Mouse (Mus musculus) ES-Bruce4 (cell line): ENCODE data around the gene Cbx8. TPM values are rescaled to one million over a fixed set of nuclear protein-coding genes. Genes with fewer than 3 reads are reported as not detected.

Source experiments
- H3K27ac ChIP-seq: 2 replicates; pipeline ENCODE4 v1.5.1; 2012; ENCODE audit warnings: low read length, inconsistent platforms; ENCODE audit not compliant: insufficient read depth
- H3K27me3 ChIP-seq: 2 replicates; pipeline ENCODE4 v1.6.1; 2012; ENCODE audit warnings: mild to moderate bottlenecking, low read length, inconsistent platforms; ENCODE audit not compliant: control insufficient read depth, poor library complexity, insufficient read depth, severe bottlenecking
- H3K36me3 ChIP-seq: 2 replicates; pipeline ENCODE4 v1.6.1; 2012; ENCODE audit warnings: inconsistent platforms, mild to moderate bottlenecking, low read length, moderate library complexity; ENCODE audit not compliant: control insufficient read depth, poor library complexity, insufficient read depth, severe bottlenecking
- H3K4me1 ChIP-seq: one replicate; pipeline ENCODE4 v1.8.1; 2011; ENCODE audit warnings: low read length; ENCODE audit not compliant: control insufficient read depth, insufficient read depth
- H3K4me3 ChIP-seq: 2 replicates; pipeline ENCODE4 v1.5.1; 2011; ENCODE audit warnings: low read depth, mild to moderate bottlenecking, low read length
- H3K9ac ChIP-seq: 2 replicates; pipeline ENCODE4 v1.6.1; 2012; ENCODE audit warnings: low read depth, mild to moderate bottlenecking, inconsistent platforms; ENCODE audit not compliant: poor library complexity, severe bottlenecking
- H3K9me3 ChIP-seq: replicated peaks from 2 replicates; pipeline ENCODE4 v1.6.1; 2012; ENCODE audit warnings: mild to moderate bottlenecking, low read length, inconsistent platforms; ENCODE audit not compliant: control insufficient read depth, poor library complexity, insufficient read depth, severe bottlenecking
- CTCF ChIP-seq: IDR thresholded peaks from one replicate; pipeline ENCODE4 v1.8.1; 2011; ENCODE audit warnings: low read depth, low read length
- EP300 ChIP-seq: IDR thresholded peaks from 2 replicates; pipeline ENCODE4 v1.6.1; 2011; ENCODE audit warnings: low read depth, low read length; ENCODE audit not compliant: insufficient read depth
- POLR2A ChIP-seq: IDR thresholded peaks from one replicate; pipeline ENCODE4 v1.8.1; 2011; ENCODE audit warnings: low read length; ENCODE audit not compliant: insufficient read depth
- polyA plus RNA-seq: library from polyadenylated mRNA; stranded (reverse); fragments of >200 nt; gene quantifications from 2 replicates; pipeline ENCODE4 v1.2.4, GENCODE M21; 2011; ENCODE audit warnings: low read depth; ENCODE audit not compliant: missing spikeins, insufficient read depth, insufficient read length

Gene Cbx8
- polyA plus RNA-seq, 1 experiment: 0.75 TPM

DNA sequence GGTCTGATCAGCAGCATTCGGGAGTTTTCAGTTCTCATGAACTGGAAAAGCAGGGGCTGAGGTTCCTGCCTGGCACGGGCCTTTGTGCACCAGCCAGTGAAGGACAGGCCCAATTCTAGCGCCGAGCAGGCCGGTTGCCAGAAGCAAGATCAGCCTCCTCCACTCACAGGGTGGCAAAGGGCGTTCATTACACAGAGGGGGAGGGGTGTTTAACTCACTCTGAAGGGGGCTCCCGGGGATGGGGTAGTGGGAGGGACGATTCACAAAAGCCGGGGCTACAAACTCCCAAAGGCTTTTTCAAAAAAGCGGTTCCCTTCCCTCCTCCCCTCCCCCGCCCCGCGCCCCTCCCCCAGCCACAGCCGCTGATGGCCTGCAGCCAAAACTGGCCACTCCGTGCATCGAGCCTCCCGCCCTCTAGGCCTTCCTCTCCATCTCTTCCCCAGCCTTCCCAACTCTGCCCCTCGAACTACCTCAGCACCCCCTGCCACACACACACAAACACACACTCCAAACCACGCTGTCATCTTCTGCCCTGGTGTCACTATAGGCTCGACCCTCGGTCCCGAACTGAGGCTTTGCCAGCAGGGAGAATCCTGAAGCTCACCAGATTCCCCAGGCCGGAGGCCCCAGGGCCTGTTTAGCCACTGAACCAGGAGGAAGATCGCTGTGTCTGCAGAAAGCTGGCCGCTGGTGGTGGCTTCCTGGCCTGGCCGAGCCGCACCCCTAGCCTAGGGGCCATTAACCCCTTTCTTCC, 38.1 kb upstream of the Cbx8 start:
- H3K4me1 ChIP-seq: no peaks in the 10 kb centered on the region
- TF ChIP-seq CTCF (no peak), EP300 (no peak), POLR2A (no peak)
- H3K27me3 ChIP-seq: peaks cover 27% of the 10 kb centered on the region
- no peaks in the 10 kb centered on the region for H3K9me3 ChIP-seq
- H3K4me3 ChIP-seq: no peak overlapping the region
- H3K36me3 ChIP-seq: no peaks in the 10 kb centered on the region
- no peak overlapping the region for H3K9ac ChIP-seq
- no peak overlapping the region for H3K27ac ChIP-seq

DNA sequence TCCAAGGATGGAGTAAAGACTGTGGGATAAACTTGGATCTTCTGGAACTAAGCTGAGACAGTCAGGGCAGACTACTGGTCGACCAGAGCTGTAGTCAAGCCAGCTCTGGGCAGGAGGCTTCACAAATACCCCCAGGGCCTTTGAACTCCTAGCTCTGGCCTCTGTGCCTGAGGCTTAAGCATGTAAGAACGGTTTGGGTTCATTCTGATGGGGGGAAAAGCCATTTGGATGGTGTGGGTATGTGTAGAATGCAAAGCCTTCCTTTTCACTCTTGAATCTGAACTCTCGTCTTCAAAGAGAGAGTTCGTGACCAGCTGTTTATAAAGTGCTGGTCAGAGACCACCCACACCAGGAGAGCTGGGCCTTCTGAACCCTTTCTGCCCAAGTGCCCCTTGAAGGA, 37.0 kb upstream of the Cbx8 start:
- Histone ChIP-seq H3K9ac (no peak overlapping the region), H3K27me3 (peaks cover 17% of the 10 kb centered on the region), H3K4me1 (no peaks in the 10 kb centered on the region), H3K36me3 (no peaks in the 10 kb centered on the region), H3K27ac (no peak overlapping the region), H3K9me3 (no peaks in the 10 kb centered on the region), H3K4me3 (no peak overlapping the region)
- no peak for TF ChIP-seq POLR2A

GRCm38 (mm10) chr11:119075805-119076204, 35.0 kb upstream of the Cbx8 start:
- Histone ChIP-seq H3K9me3 (no peaks in the 10 kb centered on the region), H3K9ac (no peak overlapping the region), H3K4me3 (no peak overlapping the region), H3K36me3 (no peaks in the 10 kb centered on the region), H3K27ac (no peak overlapping the region), H3K4me1 (no peaks in the 10 kb centered on the region), H3K27me3 (peaks cover 2% of the 10 kb centered on the region)
- no peak for TF ChIP-seq POLR2A

GRCm38 (mm10) chr11:119073876-119074433, 33.2 kb upstream of the Cbx8 start:
- H3K9ac ChIP-seq: no peak overlapping the region
- no peaks in the 10 kb centered on the region for H3K9me3 ChIP-seq
- H3K36me3 ChIP-seq: no peaks in the 10 kb centered on the region
- TF ChIP-seq POLR2A: no peak
- no peak for TF ChIP-seq CTCF
- TF ChIP-seq EP300: no peak
- H3K4me3 ChIP-seq: no peak overlapping the region
- H3K4me1 ChIP-seq: no peaks in the 10 kb centered on the region
- H3K27me3 ChIP-seq: no peaks in the 10 kb centered on the region
- H3K27ac ChIP-seq: no peak overlapping the region

GRCm38 (mm10) chr11:119072986-119073385, 32.2 kb upstream of the Cbx8 start:
- Histone ChIP-seq H3K9ac (no peak overlapping the region), H3K36me3 (no peaks in the 10 kb centered on the region), H3K4me3 (no peak overlapping the region), H3K9me3 (no peaks in the 10 kb centered on the region), H3K27ac (no peak overlapping the region), H3K4me1 (no peaks in the 10 kb centered on the region), H3K27me3 (no peaks in the 10 kb centered on the region)
- TF ChIP-seq EP300 (no peak), CTCF (no peak), POLR2A (no peak)

DNA sequence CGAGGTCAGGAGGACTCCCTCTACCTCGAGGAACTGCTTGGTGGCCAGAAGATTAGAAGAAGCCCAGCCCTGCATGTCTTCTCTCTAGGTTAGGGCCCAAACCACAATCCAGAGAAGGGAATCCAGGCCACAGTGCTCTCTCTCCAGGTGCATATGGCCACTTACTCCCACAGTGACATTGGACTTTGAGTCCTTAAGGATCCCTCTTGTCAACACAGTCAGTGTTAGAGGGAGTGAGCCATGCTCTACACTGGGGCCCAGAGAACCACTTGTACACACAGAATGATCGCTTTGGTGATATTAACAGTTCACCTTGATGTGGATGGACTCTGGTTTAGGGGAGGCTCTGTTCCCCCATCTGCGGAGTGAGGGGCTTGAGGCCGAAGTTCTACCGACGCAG, 31.5 kb upstream of the Cbx8 start:
- H3K4me3 ChIP-seq: no peak overlapping the region
- no peaks in the 10 kb centered on the region for H3K9me3 ChIP-seq
- no peak overlapping the region for H3K9ac ChIP-seq
- H3K27ac ChIP-seq: no peak overlapping the region
- H3K27me3 ChIP-seq: no peaks in the 10 kb centered on the region
- H3K36me3 ChIP-seq: no peaks in the 10 kb centered on the region
- no peaks in the 10 kb centered on the region for H3K4me1 ChIP-seq
- TF ChIP-seq EP300: no peak
- no peak for TF ChIP-seq POLR2A
